Mouse (Mus musculus): Measurements from ENCODE around the gene BC025920.

GRCm38 (mm10) chr10:81574081-81575056 lies 31.7 kb upstream of the BC025920 start, which contains the start of gene Tle2:
- TF ChIP-seq CTCF (IDR thresholded peaks at IDR 0.05; ENCODE audit: low read depth, low read length): no peak
- no peak for TF ChIP-seq GATA1 (IDR thresholded peaks at IDR 0.05; ENCODE audit: borderline replicate concordance, low read length)
- TF ChIP-seq GATA2 (IDR thresholded peaks at IDR 0.05; ENCODE audit: borderline replicate concordance, low read depth, low read length): no peak
